Comparison of ENCODE assay signal across 8 mouse cellular contexts in genomic region chr3:97311998-97312397, GRCm38 (mm10). TPM values are rescaled to one million over a fixed set of nuclear protein-coding genes. Genes with fewer than 3 reads are reported as not detected.
A peak's percentile ranks its signal among the peaks of the same experiment; 100 is the strongest.
DNase-seq lines count a peak whose midpoint lies in the region; ATAC-seq and TF ChIP-seq lines count a peak whose summit lies in the region.

No protein-coding gene starts in this region.

- 12% methylated on average over 21 of the region's 21 CpGs for WGBS in cerebellum, adult 2 months
- 13% methylated on average over 21 of the region's 21 CpGs for WGBS in lung, embryonic 15.5 days

- peak overlapping the region; percentile 25; the same call in 1 of the 2 replicates for H3K9ac ChIP-seq in lung, embryonic 15.5 days

- H3K36me3 ChIP-seq in lung, embryonic 15.5 days = no peaks in the 10 kb centered on the region

- H3K4me3 ChIP-seq in cerebellum, adult 2 months (replicated peaks; ENCODE audit: insufficient read depth, low read depth, low read length) = peak overlapping the region; percentile 51
- H3K4me3 ChIP-seq in layer of hippocampus, adult 2 months = peak overlapping the region; percentile 43
- H3K4me3 ChIP-seq in lung, embryonic 15.5 days = peak overlapping the region; percentile 29

- no peaks in the 10 kb centered on the region for H3K27me3 ChIP-seq in cerebellum, adult 2 months (ENCODE audit: control insufficient read depth, insufficient read depth, low read length)
- H3K27me3 ChIP-seq in lung, embryonic 15.5 days = no peaks in the 10 kb centered on the region

- TF ChIP-seq CTCF in cerebellum, adult 2 months (IDR thresholded peaks at IDR 0.05; ENCODE audit: borderline replicate concordance, insufficient read depth, low read depth, low read length) = no peak
- no peak for TF ChIP-seq CTCF in layer of hippocampus, adult 2 months (conservative IDR thresholded peaks at IDR 0.05)

- no peak overlapping the region for H3K27ac ChIP-seq in cerebellum, adult 2 months (ENCODE audit: insufficient read depth, low read length)
- no peak overlapping the region for H3K27ac ChIP-seq in layer of hippocampus, adult 2 months
- no peak overlapping the region for H3K27ac ChIP-seq in lung, embryonic 15.5 days

- TF ChIP-seq POLR2A in cerebellum, adult 2 months (IDR thresholded peaks at IDR 0.05; ENCODE audit: borderline replicate concordance, insufficient read depth, low read length) = no peak

- H3K4me1 ChIP-seq in cerebellum, adult 2 months (ENCODE audit: control insufficient read depth, insufficient read depth, low read length) = peaks cover 5% of the 10 kb centered on the region; the same call in 1 of the 2 replicates
- H3K4me1 ChIP-seq in lung, embryonic 15.5 days = peaks cover 16% of the 10 kb centered on the region

- H3K4me2 ChIP-seq in lung, embryonic 15.5 days = peak overlapping the region; percentile 55

- peak; percentile 44 to 49 for DNase-seq in cerebellum, adult 2 months
- DNase-seq in cerebellum, adult 9-10 months = no peak
- peak; percentile 16 for DNase-seq in heart, postnatal 25 days (ENCODE audit: low spot score)
- peak; percentile 63 to 71 for DNase-seq in layer of hippocampus, adult 2 months (ENCODE audit: low spot score in 2 of 2)
- DNase-seq in right cerebral cortex, adult 18-20 months = peak; percentile 90

- intact Hi-C loops in heart, postnatal 25 days (cut with DNase I) = loop anchor here (2.0 kb wide), 1 partner anchor 109 kb away; no protein-coding TSS in a partner anchor

- no peaks in the 10 kb centered on the region for H3K9me3 ChIP-seq in lung, embryonic 15.5 days

- peak; percentile 94 for ATAC-seq in frontal cortex, adult (ENCODE audit: low TSS enrichment)
- peak; percentile 60; the same call in 1 of the 2 replicates for ATAC-seq in lung, embryonic 15.5 days (ENCODE audit: borderline replicate concordance, extremely low read depth, low FRiP score, low TSS enrichment)
- no peak for ATAC-seq in erythroid progenitor cell, adult 5-6 weeks (replicated peaks; ENCODE audit: low FRiP score, poor library complexity, severe bottlenecking)

RNA-seq across cellular contexts. Expression of gene Bcl9, which starts 14.3 kb away (rescaled TPM):
- 22.7 and 22.9 TPM in 2 replicates for polyA plus RNA-seq in cerebellum, adult 2 months (2012; rRNA removed)
- total RNA-seq in heart, postnatal 25 days (2021) = 10 to 100 TPM; 18.8 to 22.5 TPM
- 10 to 100 TPM; 64.7 to 67.6 TPM for total RNA-seq in layer of hippocampus, adult 2 months (2021)
- 44.1 and 46.7 TPM in 2 replicates for polyA plus RNA-seq in lung, embryonic 15.5 days (2015; fragmentation: Nextera tagmentation; extraction: Ambion mirVana)
- total RNA-seq in erythroid progenitor cell, adult 5-6 weeks (2015; ENCODE audit: low replicate concordance) = 14.4 and 45.7 TPM in 2 replicates
- total RNA-seq in erythroid progenitor cell, adult 5-6 weeks (2017; ENCODE audit: low replicate concordance) = 0.13 and 0.76 TPM in 2 replicates
